Mouse (Mus musculus): ENCODE results near the gene Olfr1504. TPM values are rescaled to one million over a fixed set of nuclear protein-coding genes. Genes with fewer than 3 reads are reported as not detected.

Olfr1504 gene
- polyA plus RNA-seq (2017; shearing (Covaris generic)), result not detected

DNA sequence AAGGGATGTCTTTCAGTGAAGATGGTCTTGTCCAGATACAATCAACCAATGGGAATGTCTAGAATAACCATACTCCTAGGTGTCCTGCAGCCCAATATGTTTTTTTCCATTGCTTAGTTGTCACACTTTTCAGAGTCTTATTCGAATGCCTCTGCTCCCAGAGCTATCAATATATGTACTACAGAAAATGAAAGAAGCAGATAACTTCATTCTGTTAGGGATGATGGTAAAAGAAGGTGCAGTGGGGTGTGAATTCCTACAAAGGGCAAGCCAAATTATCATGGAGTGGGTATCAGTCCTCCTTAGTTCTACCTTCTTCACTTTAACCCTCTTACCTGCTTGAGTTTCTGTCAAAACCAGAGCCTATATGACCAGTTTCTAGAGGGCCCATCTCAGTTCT lies at the start of gene Olfr1504:
Gene Olfr1504 (minus strand): TSS at position 101 of the 400 bp plus-strand sequence.

DNA sequence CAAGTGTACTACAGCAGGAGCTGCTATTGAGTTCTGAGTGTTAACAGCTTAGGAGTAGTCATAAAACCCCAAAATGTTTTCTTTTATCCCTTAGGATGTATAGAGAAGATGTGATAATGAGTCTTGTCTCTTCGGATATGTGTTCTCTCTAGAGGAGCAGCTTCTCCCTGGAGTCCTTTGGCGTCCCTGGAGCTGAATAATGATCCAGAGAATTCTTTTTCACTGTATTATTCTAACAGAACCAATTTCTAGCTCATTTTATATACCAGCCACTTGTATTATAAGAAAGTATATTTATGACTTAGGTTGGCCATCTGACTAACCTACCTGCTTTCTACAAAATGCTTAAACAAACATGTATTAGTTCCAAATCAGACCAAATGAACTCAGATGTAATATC lies 15.5 kb upstream of the Olfr1504 start, which contains the start of gene Olfr1505:
Gene Olfr1505 (plus strand): TSS at position 301 of the 400 bp plus-strand sequence.

DNA sequence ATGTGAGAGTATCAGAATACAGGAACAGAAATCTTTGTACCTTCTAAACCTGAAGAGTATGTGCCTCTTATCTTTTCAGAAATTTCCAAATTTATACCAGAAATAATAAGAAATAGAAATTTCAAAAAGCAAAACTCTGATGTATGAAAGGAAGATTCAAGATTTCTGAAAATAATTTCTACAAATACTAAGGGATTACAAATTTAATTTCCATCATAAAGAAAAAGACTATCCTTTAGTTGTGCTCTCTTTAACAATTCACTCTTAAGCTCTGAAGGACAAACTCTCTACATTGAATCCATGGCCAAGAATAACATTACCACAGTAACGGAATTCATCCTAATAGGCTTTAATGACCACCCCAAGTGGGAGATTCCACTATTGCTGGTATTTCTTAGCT lies 36.2 kb downstream of the Olfr1504 start, which contains the start of gene Olfr1502:
Gene Olfr1502 (plus strand): TSS at position 301 of the 400 bp plus-strand sequence.

DNA sequence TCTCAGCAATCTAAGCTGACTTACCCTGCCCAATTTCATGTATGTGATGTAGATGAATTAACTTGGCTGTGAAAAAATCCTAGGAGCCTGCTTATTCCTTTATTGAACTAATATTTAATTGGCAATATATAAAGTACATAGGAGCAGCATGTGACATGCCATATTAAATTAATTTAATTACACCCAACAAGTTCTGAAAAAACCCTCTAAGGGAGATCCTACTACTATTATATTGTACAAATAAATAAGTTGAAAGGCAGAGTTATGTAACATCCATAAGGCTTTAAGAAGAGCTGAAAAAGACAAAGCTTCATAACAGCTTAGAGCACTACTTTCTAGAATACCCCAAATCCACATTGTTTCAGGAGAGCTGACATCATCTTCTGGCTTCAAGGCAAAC lies 47.1 kb downstream of the Olfr1504 start, which contains the start of gene Olfr1501:
Gene Olfr1501 (minus strand): TSS at position 101 of the 400 bp plus-strand sequence.

Other genes with a start within 250 kb of the Olfr1504 start
- not detected for gene Olfr1490, start 246.8 kb downstream of the Olfr1504 start, polyA plus RNA-seq (2017; shearing (Covaris generic))
- gene Olfr1491, start 200.7 kb downstream of the Olfr1504 start, polyA plus RNA-seq (2017; shearing (Covaris generic)), result not detected
- gene Olfr1493-ps1, start 174.7 kb downstream of the Olfr1504 start, polyA plus RNA-seq (2017; shearing (Covaris generic)), result not detected
- gene Olfr1494, start 158.2 kb downstream of the Olfr1504 start, polyA plus RNA-seq (2017; shearing (Covaris generic)), result not detected
- gene Olfr1495, start 133.3 kb downstream of the Olfr1504 start, polyA plus RNA-seq (2017; shearing (Covaris generic)), result not detected
- not detected for gene Olfr1496, start 120.0 kb downstream of the Olfr1504 start, polyA plus RNA-seq (2017; shearing (Covaris generic))
- not detected for gene Olfr1497, start 99.7 kb downstream of the Olfr1504 start, polyA plus RNA-seq (2017; shearing (Covaris generic))
- 0.36 TPM for gene Olfr1499, start 78.5 kb downstream of the Olfr1504 start, polyA plus RNA-seq (2017; shearing (Covaris generic))
- gene Olfr1500, start 67.4 kb downstream of the Olfr1504 start, polyA plus RNA-seq (2017; shearing (Covaris generic)), result not detected
- gene Olfr1501, start 47.2 kb downstream of the Olfr1504 start, polyA plus RNA-seq (2017; shearing (Covaris generic)), result 0.54 TPM
- not detected for gene Olfr1502, start 36.1 kb downstream of the Olfr1504 start, polyA plus RNA-seq (2017; shearing (Covaris generic))
- gene Olfr1505, start 15.6 kb upstream of the Olfr1504 start, polyA plus RNA-seq (2017; shearing (Covaris generic)), result not detected

Measured in effector memory CD4-positive, alpha-beta T cell, adult 5 months (primary cell).